Mouse (Mus musculus): ENCODE data around the gene Bend3.

DNA sequence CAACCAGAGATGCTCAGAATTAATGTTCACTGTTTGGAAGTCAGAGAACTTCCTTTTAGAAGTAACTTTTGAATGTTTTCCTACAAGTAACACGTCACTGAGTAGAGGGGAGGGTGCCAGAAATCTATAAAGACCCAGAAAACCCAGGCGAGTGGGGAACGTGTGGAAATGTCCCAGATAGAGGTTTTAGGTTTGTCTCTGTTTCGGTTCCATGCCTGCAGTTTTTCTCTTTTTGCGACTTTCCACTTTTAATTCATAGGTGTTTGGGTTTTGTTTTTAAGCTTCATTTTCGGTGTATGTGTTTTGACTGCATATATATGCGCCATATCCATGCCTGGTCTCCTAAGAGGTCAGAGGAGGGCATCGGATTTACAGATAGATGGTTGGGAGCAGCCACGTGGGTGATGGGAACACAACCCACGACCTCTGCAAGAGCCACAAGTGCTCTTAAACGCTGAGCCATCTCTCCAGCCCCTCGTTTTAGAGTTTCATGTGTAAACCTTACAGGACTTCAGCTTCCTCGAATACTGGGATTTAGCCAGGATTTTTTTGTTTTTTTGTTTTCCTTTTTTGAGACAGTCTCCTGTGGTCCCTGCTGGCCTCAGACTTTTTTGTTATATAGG, 1.7 kb downstream of the Bend3 start:
- TF ChIP-seq CTCF (IDR thresholded peaks at IDR 0.05; ENCODE audit: extremely low read depth, insufficient read depth, low read length) (no peak), POLR2A (IDR thresholded peaks at IDR 0.05; ENCODE audit: extremely low read depth, insufficient read depth, low read length) (no peak)

Data from cortical plate, adult 2 months (tissue).